Mouse (Mus musculus) kidney, postnatal 36 days (tissue): ENCODE results near the gene Usp19.
A peak's percentile ranks its signal among the peaks of the same experiment; 100 is the strongest.

Source experiments
- DNase-seq, 2 experiments: peaks; one replicate each; pipeline ENCODE4 v3.0.0; 2021 to 2022; ENCODE audit warnings: mixed read lengths in 2 of 2

Gene Usp19

GRCm38 (mm10) chr9:108490559-108491285 lies at the start of gene Usp19:
Gene Usp19 (plus strand): TSS chr9:108490602.
- DNase-seq: peak; percentile 98 to 99

- no peak for DNase-seq
These were observed 49.0 kb upstream of the Usp19 start for GRCm38 (mm10) chr9:108441236-108441919.

GRCm38 (mm10) chr9:108445125-108445524 lies 45.3 kb upstream of the Usp19 start:
- DNase-seq: no peak

GRCm38 (mm10) chr9:108449860-108450259 lies 40.5 kb upstream of the Usp19 start:
- peak in 1 of 2 experiments; percentile 30 for DNase-seq

GRCm38 (mm10) chr9:108450292-108451169 lies 39.9 kb upstream of the Usp19 start:
- DNase-seq: peak; percentile 32 to 55

GRCm38 (mm10) chr9:108451170-108451493 lies 39.3 kb upstream of the Usp19 start:
- no peak for DNase-seq

GRCm38 (mm10) chr9:108451519-108452160 lies 38.8 kb upstream of the Usp19 start:
- DNase-seq: no peak

- DNase-seq: peak; percentile 86 to 94
These were observed 38.0 kb upstream of the Usp19 start for GRCm38 (mm10) chr9:108452291-108452906.

GRCm38 (mm10) chr9:108452911-108453310 lies 37.5 kb upstream of the Usp19 start:
- DNase-seq: no peak

- no peak for DNase-seq
These were observed 36.9 kb upstream of the Usp19 start for GRCm38 (mm10) chr9:108453458-108453857.

GRCm38 (mm10) chr9:108454429-108454828 lies 36.0 kb upstream of the Usp19 start:
- no peak for DNase-seq

- no peak for DNase-seq
These were observed 34.4 kb upstream of the Usp19 start for GRCm38 (mm10) chr9:108455747-108456571.

GRCm38 (mm10) chr9:108456953-108457352 lies 33.4 kb upstream of the Usp19 start:
- DNase-seq: no peak

- DNase-seq: no peak
These were observed 30.5 kb upstream of the Usp19 start for GRCm38 (mm10) chr9:108459939-108460318.

- peak; percentile 88 to 92 for DNase-seq
These were observed 29.9 kb upstream of the Usp19 start, which contains the start of gene Ccdc71 for GRCm38 (mm10) chr9:108460319-108461178. Gene Ccdc71 (plus strand): TSS chr9:108460527.

GRCm38 (mm10) chr9:108461181-108461631 lies 29.2 kb upstream of the Usp19 start, which contains the start of gene Klhdc8b:
Gene Klhdc8b (minus strand): TSS chr9:108461581.
- DNase-seq: peak; percentile 45 to 57

GRCm38 (mm10) chr9:108461675-108462074 lies 28.7 kb upstream of the Usp19 start:
- DNase-seq: no peak

GRCm38 (mm10) chr9:108462192-108462591 lies 28.2 kb upstream of the Usp19 start:
- DNase-seq: peak in 1 of 2 experiments; percentile 24

- no peak for DNase-seq
These were observed 26.7 kb upstream of the Usp19 start for GRCm38 (mm10) chr9:108463713-108464112.

GRCm38 (mm10) chr9:108466219-108466618 lies 24.2 kb upstream of the Usp19 start:
- DNase-seq: no peak
